8 mouse cellular contexts compared by ENCODE assay signal in the genomic region with DNA sequence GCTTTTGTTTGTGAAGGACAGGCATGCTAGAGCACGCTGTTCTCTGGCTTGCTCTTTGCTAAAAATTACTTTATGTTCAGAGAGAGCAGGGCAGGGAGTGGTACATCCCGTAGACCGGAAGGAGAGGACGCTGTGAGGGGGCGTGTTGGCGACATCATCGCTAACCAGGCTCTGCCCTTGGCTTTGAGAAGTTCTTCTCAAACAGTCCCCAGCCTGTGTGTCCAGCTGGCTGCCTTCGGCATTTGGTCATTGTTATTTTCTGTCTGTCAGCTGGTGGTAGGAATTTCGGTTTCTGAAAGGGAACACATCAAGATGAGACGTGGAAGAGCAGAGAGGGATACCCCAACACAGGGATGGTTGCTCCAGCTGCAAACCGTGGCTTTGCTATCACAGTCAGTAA. TPM values are rescaled to one million over a fixed set of nuclear protein-coding genes. Genes with fewer than 3 reads are reported as not detected.
A peak's percentile ranks its signal among the peaks of the same experiment; 100 is the strongest.
DNase-seq lines count a peak whose midpoint lies in the region; ATAC-seq and TF ChIP-seq lines count a peak whose summit lies in the region.
"Had no signal": no experiment of that assay in that cellular context is flagged by ENCODE, and none has a peak within 500 bp of the region (broad histone marks: within the 10 kb centered on the region; RNA-seq: fewer than 3 reads in every experiment).

No protein-coding gene starts in this region.

- H3K36me3 ChIP-seq in kidney, postnatal 0 days (ENCODE audit: insufficient read depth, low read length) = no peaks in the 10 kb centered on the region
- H3K36me3 ChIP-seq in kidney, embryonic 14.5 days (ENCODE audit: control insufficient read depth, insufficient read depth, low read length) = no peaks in the 10 kb centered on the region
- H3K36me3 ChIP-seq in heart, adult 2 months (ENCODE audit: control insufficient read depth, insufficient read depth, low read length) = no peaks in the 10 kb centered on the region
- H3K36me3 ChIP-seq in stomach, embryonic 14.5 days (ENCODE audit: control insufficient read depth, insufficient read depth, low read length) = no peaks in the 10 kb centered on the region
- H3K36me3 ChIP-seq: forebrain, embryonic 15.5 days had no signal

- no peaks in the 10 kb centered on the region for H3K27me3 ChIP-seq in kidney, postnatal 0 days (ENCODE audit: insufficient read depth, low read length)
- no peaks in the 10 kb centered on the region for H3K27me3 ChIP-seq in kidney, embryonic 14.5 days (ENCODE audit: control insufficient read depth, insufficient read depth, low read length)
- H3K27me3 ChIP-seq in heart, adult 2 months (ENCODE audit: control insufficient read depth, insufficient read depth, low read length) = no peaks in the 10 kb centered on the region
- no peaks in the 10 kb centered on the region for H3K27me3 ChIP-seq in stomach, embryonic 14.5 days (ENCODE audit: control insufficient read depth, insufficient read depth, low read length)
- H3K27me3 ChIP-seq: forebrain, embryonic 15.5 days had no signal

- TF ChIP-seq CTCF in kidney, postnatal 0 days (IDR thresholded peaks at IDR 0.05; ENCODE audit: low read depth) = no peak
- TF ChIP-seq CTCF in heart, adult 2 months (IDR thresholded peaks at IDR 0.05) = no peak

- ATAC-seq in kidney, postnatal 0 days (replicated peaks; ENCODE audit: low FRiP score, low read depth) = no peak
- ATAC-seq in kidney, embryonic 14.5 days (ENCODE audit: low FRiP score, low TSS enrichment) = no peak
- ATAC-seq in stomach, embryonic 14.5 days (ENCODE audit: insufficient number of reproducible peaks, insufficient read depth, low FRiP score, low read depth) = no peak
- ATAC-seq: forebrain, embryonic 15.5 days had no signal

- no peak overlapping the region for H3K4me3 ChIP-seq in kidney, postnatal 0 days (replicated peaks; ENCODE audit: low read depth, low read length)
- H3K4me3 ChIP-seq in kidney, embryonic 14.5 days (ENCODE audit: low read length) = no peak overlapping the region
- H3K4me3 ChIP-seq in heart, adult 2 months = peak overlapping the region; percentile 13; the same call in 1 of the 2 replicates
- H3K4me3 ChIP-seq in stomach, embryonic 14.5 days (ENCODE audit: low read depth, low read length) = no peak overlapping the region
- H3K4me3 ChIP-seq: forebrain, embryonic 15.5 days had no signal

- intact Hi-C loops in heart, adult 2 months (cut with DNase I) = loop anchor here (5.0 to 10.0 kb wide), 2 partner anchors 49 to 79 kb away; partner anchors contain the start of gene Appl2
- intact Hi-C loops in heart, postnatal 36 days (cut with DNase I) = loop anchor here (5.0 kb wide), 2 partner anchors 51 to 79 kb away; partner anchors contain the start of gene Appl2

- DNase-seq in kidney, postnatal 0 days (ENCODE audit: low spot score) = peak; percentile 50
- DNase-seq in heart, adult 2 months = peak; percentile 60 to 66
- peak; percentile 44 to 54 for DNase-seq in heart, postnatal 36 days
- DNase-seq in cerebellum, adult 9-10 months = no peak
- no peak for DNase-seq in right cerebral cortex, postnatal 14 days

- H3K27ac ChIP-seq in kidney, postnatal 0 days = no peak overlapping the region
- H3K27ac ChIP-seq in kidney, embryonic 14.5 days (ENCODE audit: low read depth, low read length) = no peak overlapping the region
- H3K27ac ChIP-seq in heart, adult 2 months = peak overlapping the region; percentile 62
- no peak overlapping the region for H3K27ac ChIP-seq in stomach, embryonic 14.5 days (ENCODE audit: low read length)
- H3K27ac ChIP-seq: forebrain, embryonic 15.5 days had no signal

- no peaks in the 10 kb centered on the region for H3K4me1 ChIP-seq in kidney, postnatal 0 days (replicated peaks; ENCODE audit: insufficient read depth, low read length)
- H3K4me1 ChIP-seq in kidney, embryonic 14.5 days (ENCODE audit: control insufficient read depth, insufficient read depth, low read length) = peaks cover 10% of the 10 kb centered on the region; the same call in 1 of the 2 replicates
- peaks cover 7% of the 10 kb centered on the region for H3K4me1 ChIP-seq in heart, adult 2 months (ENCODE audit: control insufficient read depth, insufficient read depth, low read length)
- H3K4me1 ChIP-seq in stomach, embryonic 14.5 days (ENCODE audit: control insufficient read depth, insufficient read depth, low read length) = peaks cover 9% of the 10 kb centered on the region; the same call in 1 of the 2 replicates

- 62% methylated on average over 11 of the region's 11 CpGs for WGBS in kidney, postnatal 0 days
- WGBS in kidney, embryonic 14.5 days = 77% methylated on average over 11 of the region's 11 CpGs
- 23% methylated on average over 11 of the region's 11 CpGs for WGBS in heart, adult 2 months
- 52% methylated on average over 11 of the region's 11 CpGs for WGBS in stomach, embryonic 14.5 days

- TF ChIP-seq POLR2A in heart, adult 2 months (IDR thresholded peaks at IDR 0.05; ENCODE audit: insufficient read depth, low read depth, low read length) = 0 out of 2 replicates have a peak, but pooled peaks have one; percentile 40

- no peaks in the 10 kb centered on the region for H3K79me2 ChIP-seq in heart, adult 2 months (replicated peaks; ENCODE audit: control insufficient read depth, insufficient read depth, low read length)

- H3K4me2 ChIP-seq in kidney, postnatal 0 days (ENCODE audit: low read length) = 0 out of 2 replicates have a peak overlapping the region, but pooled peaks have one; percentile 17
- H3K4me2 ChIP-seq in kidney, embryonic 14.5 days (replicated peaks; ENCODE audit: low read depth, low read length) = no peak overlapping the region
- peak overlapping the region; percentile 3; the same call in 1 of the 2 replicates for H3K4me2 ChIP-seq in stomach, embryonic 14.5 days (replicated peaks; ENCODE audit: low read depth, low read length)
- H3K4me2 ChIP-seq: forebrain, embryonic 15.5 days had no signal

- no peak overlapping the region for H3K9ac ChIP-seq in kidney, postnatal 0 days (ENCODE audit: low read depth, low read length)
- H3K9ac ChIP-seq in kidney, embryonic 14.5 days (ENCODE audit: low read depth, low read length) = no peak overlapping the region
- H3K9ac ChIP-seq in heart, adult 2 months (ENCODE audit: low read depth, low read length) = peak overlapping the region; percentile 36
- no peak overlapping the region for H3K9ac ChIP-seq in stomach, embryonic 14.5 days (replicated peaks; ENCODE audit: low read depth, low read length)
- H3K9ac ChIP-seq: forebrain, embryonic 15.5 days had no signal

- no peak for TF ChIP-seq EP300 in heart, adult 2 months (IDR thresholded peaks at IDR 0.05; ENCODE audit: insufficient read depth, low read depth, low read length)

- no peaks in the 10 kb centered on the region for H3K9me3 ChIP-seq in kidney, postnatal 0 days (replicated peaks; ENCODE audit: low read length)
- peaks cover 4% of the 10 kb centered on the region; the same call in 1 of the 2 replicates for H3K9me3 ChIP-seq in kidney, embryonic 14.5 days (ENCODE audit: control insufficient read depth, low read length)
- H3K9me3 ChIP-seq in stomach, embryonic 14.5 days (ENCODE audit: control insufficient read depth, low read depth, low read length) = no peaks in the 10 kb centered on the region
- H3K9me3 ChIP-seq: forebrain, embryonic 15.5 days had no signal

RNA-seq across cellular contexts. Expression of gene 1500009L16Rik, which starts 3.5 kb away (rescaled TPM):
- polyA plus RNA-seq in kidney, postnatal 0 days (2015; fragmentation: Nextera tagmentation; extraction: Ambion mirVana) = 31.1 and 32.7 TPM in 2 replicates
- polyA plus RNA-seq in kidney, embryonic 14.5 days (2014; fragmentation: Nextera tagmentation; extraction: Ambion mirVana) = 32.9 and 46.8 TPM in 2 replicates
- 1 to 10 TPM; 3.9 to 5.9 TPM for total RNA-seq in heart, adult 2 months (2021)
- polyA plus RNA-seq in heart, adult 2 months (2012; rRNA removed) = 3.2 and 3.3 TPM in 2 replicates
- total RNA-seq in heart, postnatal 36 days (2021) = 1 to 10 TPM; 4.5 to 7.9 TPM
- polyA plus RNA-seq in stomach, embryonic 14.5 days (2014; fragmentation: Nextera tagmentation; extraction: Ambion mirVana) = 37.5 and 37.7 TPM in 2 replicates

Comparison
In these comparisons a context has a peak if more than half of its experiments do, and no peak if none do; other contexts are left out.
1. DNase-seq: peak in kidney, postnatal 0 days (single experiment), heart, adult 2 months (2 of 2) and heart, postnatal 36 days (2 of 2); none in cerebellum, adult 9-10 months (single experiment) and right cerebral cortex, postnatal 14 days (single experiment).